In the genomic region with DNA sequence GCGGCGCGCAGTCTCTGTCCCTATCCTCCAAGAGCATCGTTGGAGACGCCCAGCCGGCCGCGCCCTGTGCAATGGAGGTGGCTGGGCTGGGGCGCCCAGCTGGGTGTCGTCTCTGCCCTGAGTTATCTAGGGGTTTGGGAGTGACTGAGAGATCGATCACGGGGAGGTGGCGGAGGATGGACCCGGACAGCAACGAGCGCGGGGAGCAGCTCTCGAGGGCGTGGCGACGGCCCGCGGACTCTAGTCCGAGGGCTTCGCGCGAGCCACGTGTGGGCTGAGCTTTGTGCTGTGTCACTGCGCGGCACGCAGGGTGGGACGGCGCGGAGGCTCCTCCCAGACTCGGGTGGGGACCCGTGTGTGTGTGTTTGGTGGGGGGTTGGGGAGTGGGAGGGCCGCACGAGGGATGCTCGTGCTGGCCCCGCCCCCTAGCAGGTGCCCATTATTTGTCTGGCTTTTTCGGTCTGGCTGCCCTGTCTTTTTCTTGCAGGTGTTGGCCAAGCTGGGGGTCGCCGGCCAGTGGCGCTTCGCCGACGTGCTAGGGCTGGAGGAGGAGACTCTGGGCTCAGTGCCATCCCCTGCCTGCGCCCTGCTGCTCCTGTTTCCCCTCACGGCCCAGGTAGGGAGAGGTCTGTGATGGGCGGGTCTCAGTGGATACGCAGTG, we compare ENCODE assay signal across 8 mouse cellular contexts. TPM values are rescaled to one million over a fixed set of nuclear protein-coding genes. Genes with fewer than 3 reads are reported as not detected.
DNase-seq lines count a peak whose midpoint lies in the region; ATAC-seq and TF ChIP-seq lines count a peak whose summit lies in the region.

No protein-coding gene starts in this region.

- peaks cover 18% of the 10 kb centered on the region for H3K27me3 ChIP-seq in embryonic facial prominence, embryonic 12.5 days
- H3K27me3 ChIP-seq in heart, embryonic 16.5 days (ENCODE audit: control insufficient read depth, insufficient read depth, low read length) = peaks cover 17% of the 10 kb centered on the region
- peaks cover 41% of the 10 kb centered on the region for H3K27me3 ChIP-seq in lung, embryonic 14.5 days (ENCODE audit: insufficient read depth, low read length)

- no peaks in the 10 kb centered on the region for H3K36me3 ChIP-seq in embryonic facial prominence, embryonic 12.5 days
- H3K36me3 ChIP-seq in heart, embryonic 16.5 days (ENCODE audit: control insufficient read depth, insufficient read depth) = no peaks in the 10 kb centered on the region
- H3K36me3 ChIP-seq in lung, embryonic 14.5 days (ENCODE audit: insufficient read depth) = no peaks in the 10 kb centered on the region

- under 1% methylated on average over 51 of the region's 51 CpGs for WGBS in embryonic facial prominence, embryonic 12.5 days
- under 1% methylated on average over 50 of the region's 51 CpGs for WGBS in heart, embryonic 16.5 days
- under 1% methylated on average over 51 of the region's 51 CpGs for WGBS in lung, embryonic 14.5 days

- H3K9me3 ChIP-seq in embryonic facial prominence, embryonic 12.5 days = no peaks in the 10 kb centered on the region
- no peaks in the 10 kb centered on the region for H3K9me3 ChIP-seq in heart, embryonic 16.5 days (replicated peaks; ENCODE audit: control insufficient read depth, low read length)
- no peaks in the 10 kb centered on the region for H3K9me3 ChIP-seq in lung, embryonic 14.5 days (ENCODE audit: low read depth, low read length)

- H3K27ac ChIP-seq in embryonic facial prominence, embryonic 12.5 days = no peak overlapping the region
- no peak overlapping the region for H3K27ac ChIP-seq in heart, embryonic 16.5 days (ENCODE audit: low read length)
- H3K27ac ChIP-seq in layer of hippocampus, adult 2 months = peak overlapping the region; percentile 93
- no peak overlapping the region for H3K27ac ChIP-seq in lung, embryonic 14.5 days (ENCODE audit: low read depth)

- peak; percentile 13 to 22 for DNase-seq in B cell, adult 2 months
- peak; percentile 26 for DNase-seq in adrenal gland, adult 8-10 months
- DNase-seq in layer of hippocampus, adult 2 months (ENCODE audit: low spot score in 2 of 2) = peak; percentile 71 to 75
- peak; percentile 50 for DNase-seq in lung, embryonic 14.5 days
- peak; percentile 80 for DNase-seq in right cerebral cortex, adult 18-20 months

- peak overlapping the region; percentile 47 for H3K4me3 ChIP-seq in embryonic facial prominence, embryonic 12.5 days
- peak overlapping the region; percentile 59 for H3K4me3 ChIP-seq in heart, embryonic 16.5 days (ENCODE audit: low read length)
- peak overlapping the region; percentile 72 for H3K4me3 ChIP-seq in layer of hippocampus, adult 2 months
- H3K4me3 ChIP-seq in lung, embryonic 14.5 days (ENCODE audit: low read depth, low read length) = peak overlapping the region; percentile 51

- peak; percentile 80 for ATAC-seq in embryonic facial prominence, embryonic 12.5 days (ENCODE audit: insufficient number of reproducible peaks, insufficient read depth, low FRiP score, low TSS enrichment)
- peak; percentile 56 for ATAC-seq in heart, embryonic 16.5 days (replicated peaks; ENCODE audit: extremely low read depth, insufficient read depth, low FRiP score)
- peak; percentile 80 for ATAC-seq in lung, embryonic 14.5 days (ENCODE audit: insufficient read depth)
- no peak for ATAC-seq in inflammation-experienced regulatory T-cells, adult 6 months

- H3K4me1 ChIP-seq in embryonic facial prominence, embryonic 12.5 days = peaks cover 17% of the 10 kb centered on the region; the same call in 1 of the 2 replicates
- H3K4me1 ChIP-seq in heart, embryonic 16.5 days (ENCODE audit: control insufficient read depth, insufficient read depth, low read length) = peaks cover 22% of the 10 kb centered on the region
- H3K4me1 ChIP-seq in lung, embryonic 14.5 days (ENCODE audit: insufficient read depth) = peaks cover 7% of the 10 kb centered on the region; the same call in 1 of the 2 replicates

- no peak for TF ChIP-seq CTCF in layer of hippocampus, adult 2 months (conservative IDR thresholded peaks at IDR 0.05)
- no peak for TF ChIP-seq CTCF in lung, embryonic 14.5 days (IDR thresholded peaks at IDR 0.05; ENCODE audit: low read depth)

- peak overlapping the region; percentile 87 for H3K4me2 ChIP-seq in embryonic facial prominence, embryonic 12.5 days (replicated peaks)
- H3K4me2 ChIP-seq in heart, embryonic 16.5 days (ENCODE audit: low read depth, low read length) = peak overlapping the region; percentile 91
- peak overlapping the region; percentile 95 for H3K4me2 ChIP-seq in lung, embryonic 14.5 days

- H3K9ac ChIP-seq in embryonic facial prominence, embryonic 12.5 days = peak overlapping the region; percentile 38
- H3K9ac ChIP-seq in heart, embryonic 16.5 days (ENCODE audit: low read length) = peak overlapping the region; percentile 60
- peak overlapping the region; percentile 40 for H3K9ac ChIP-seq in lung, embryonic 14.5 days

RNA-seq across cellular contexts. Expression of gene Uchl1, which starts 0.7 kb away (rescaled TPM):
- total RNA-seq in adrenal gland, adult 8-10 months (2022) = 100 to 1,000 TPM in 2 of 4 experiments, 10 to 100 TPM in 2; 74.1 to 210 (median 151) TPM
- 141 and 184 TPM in 2 replicates for polyA plus RNA-seq in embryonic facial prominence, embryonic 12.5 days (2016; fragmentation: Nextera tagmentation; extraction: Ambion mirVana)
- 76.8 and 84.3 TPM in 2 replicates for polyA plus RNA-seq in heart, embryonic 16.5 days (2015; fragmentation: Nextera tagmentation; extraction: Ambion mirVana)
- 100 to 1,000 TPM; 803 to 896 TPM for total RNA-seq in layer of hippocampus, adult 2 months (2021)
- polyA plus RNA-seq in lung, embryonic 14.5 days (2014; fragmentation: Nextera tagmentation; extraction: Ambion mirVana) = 60.5 and 61.0 TPM in 2 replicates
- polyA plus RNA-seq in inflammation-experienced regulatory T-cells, adult 6 months (2017; shearing (Covaris generic)) = under 1 TPM in 1 of 3 experiments, not detected in 2; 0.87 TPM

RNA-seq across cellular contexts. Expression of gene Apbb2, which starts 58.0 kb away (rescaled TPM):
- total RNA-seq in adrenal gland, adult 8-10 months (2022) = 10 to 100 TPM; 61.2 to 89.9 (median 81.5) TPM
- 52.9 and 53.2 TPM in 2 replicates for polyA plus RNA-seq in embryonic facial prominence, embryonic 12.5 days (2016; fragmentation: Nextera tagmentation; extraction: Ambion mirVana)
- polyA plus RNA-seq in heart, embryonic 16.5 days (2015; fragmentation: Nextera tagmentation; extraction: Ambion mirVana) = 33.7 and 34.0 TPM in 2 replicates
- total RNA-seq in layer of hippocampus, adult 2 months (2021) = 10 to 100 TPM; 54.5 to 58.6 TPM
- polyA plus RNA-seq in lung, embryonic 14.5 days (2014; fragmentation: Nextera tagmentation; extraction: Ambion mirVana) = 49.8 and 54.6 TPM in 2 replicates
- polyA plus RNA-seq in inflammation-experienced regulatory T-cells, adult 6 months (2017; shearing (Covaris generic)) = under 1 TPM; 0.42 to 0.80 (median 0.55) TPM

Comparison
In these comparisons a context has a peak if more than half of its experiments do, and no peak if none do; other contexts are left out.
1. DNase-seq: peak in every context shown above with its lines; median percentile 80 in right cerebral cortex, adult 18-20 months; 73 in layer of hippocampus, adult 2 months; 50 in lung, embryonic 14.5 days; 26 in adrenal gland, adult 8-10 months; 18 in B cell, adult 2 months.
2. RNA of gene Uchl1, which starts 0.7 kb away (polyA plus RNA-seq): 141 to 184 TPM in embryonic facial prominence, embryonic 12.5 days, 76.8 to 84.3 TPM in heart, embryonic 16.5 days and 60.5 to 61.0 TPM in lung, embryonic 14.5 days; 0.87 TPM in inflammation-experienced regulatory T-cells, adult 6 months; every median in the first group is over 10 times any median in the second.
3. RNA of gene Apbb2, which starts 58.0 kb away (polyA plus RNA-seq): 49.8 to 54.6 TPM in lung, embryonic 14.5 days, 52.9 to 53.2 TPM in embryonic facial prominence, embryonic 12.5 days and 33.7 to 34.0 TPM in heart, embryonic 16.5 days; 0.42 to 0.80 TPM in inflammation-experienced regulatory T-cells, adult 6 months; every median in the first group is over 10 times any median in the second.
4. Peak in every context shown above with its lines, with median percentiles within 50 percentile points of each other: H3K4me2 ChIP-seq, H3K4me3 ChIP-seq and H3K9ac ChIP-seq.